Mouse (Mus musculus): ENCODE measurements around the gene Nfya. TPM values are rescaled to one million over a fixed set of nuclear protein-coding genes. Genes with fewer than 3 reads are reported as not detected.
A peak's percentile ranks its signal among the peaks of the same experiment; 100 is the strongest.

The Nfya gene
- polyA plus RNA-seq, 1 experiment from 2014 or later, result 19.2 TPM

- H3K4me3 ChIP-seq, result peak overlapping the region; percentile 90
- H3K36me3 ChIP-seq, result peaks cover 26% of the 10 kb centered on the region; the same call in 1 of the 2 replicates
- peaks cover 28% of the 10 kb centered on the region for H3K4me1 ChIP-seq (replicated peaks)
- 89% methylated on average over 4 of the region's 4 CpGs for WGBS
- no peak for DNase-seq (ENCODE audit: low spot score)
- no peaks in the 10 kb centered on the region for H3K27me3 ChIP-seq (ENCODE audit: insufficient read depth, poor library complexity, severe bottlenecking)
- H3K9me3 ChIP-seq, result no peaks in the 10 kb centered on the region
- peak overlapping the region; percentile 99 for H3K27ac ChIP-seq
Observed at GRCm38 (mm10) chr17:48407154-48407553, 2.6 kb downstream of the Nfya start.

DNA sequence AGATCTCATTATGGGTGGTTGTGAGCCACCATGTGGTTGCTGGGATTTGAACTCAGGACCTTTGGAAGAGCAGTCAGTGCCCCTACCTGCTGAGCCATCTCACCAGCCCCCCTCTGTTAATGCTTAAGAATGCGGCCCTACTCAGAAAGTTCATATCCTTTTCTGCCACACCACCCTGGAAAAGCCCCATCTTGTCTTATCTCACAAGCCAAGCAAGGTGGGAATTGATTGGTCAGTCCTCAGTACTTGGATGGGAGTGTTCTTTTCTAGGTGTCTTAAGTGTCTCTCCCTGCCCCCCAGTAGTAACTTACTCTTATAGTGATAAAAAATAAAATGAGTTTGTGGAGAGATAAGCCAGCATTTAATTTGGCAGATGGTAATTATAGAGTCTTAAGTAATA, 5.0 kb downstream of the Nfya start:
- H3K27ac ChIP-seq, result no peak overlapping the region
- DNase-seq (ENCODE audit: low spot score), result no peak
- H3K36me3 ChIP-seq, result peaks cover 30% of the 10 kb centered on the region
- no peaks in the 10 kb centered on the region for H3K9me3 ChIP-seq
- peaks cover 14% of the 10 kb centered on the region for H3K4me1 ChIP-seq (replicated peaks)
- no peak overlapping the region for H3K4me3 ChIP-seq
- no peaks in the 10 kb centered on the region for H3K27me3 ChIP-seq (ENCODE audit: insufficient read depth, poor library complexity, severe bottlenecking)
- 84% methylated on average over 1 of the region's 1 CpGs for WGBS

GRCm38 (mm10) chr17:48403848-48404247, 5.9 kb downstream of the Nfya start:
- no peak for DNase-seq (ENCODE audit: low spot score)
- Histone ChIP-seq H3K27ac (no peak overlapping the region), H3K4me3 (no peak overlapping the region), H3K9me3 (no peaks in the 10 kb centered on the region), H3K27me3 (ENCODE audit: insufficient read depth, poor library complexity, severe bottlenecking) (no peaks in the 10 kb centered on the region), H3K4me1 (replicated peaks) (peaks cover 14% of the 10 kb centered on the region), H3K36me3 (peaks cover 39% of the 10 kb centered on the region)
- 93% methylated on average over 2 of the region's 2 CpGs for WGBS

DNA sequence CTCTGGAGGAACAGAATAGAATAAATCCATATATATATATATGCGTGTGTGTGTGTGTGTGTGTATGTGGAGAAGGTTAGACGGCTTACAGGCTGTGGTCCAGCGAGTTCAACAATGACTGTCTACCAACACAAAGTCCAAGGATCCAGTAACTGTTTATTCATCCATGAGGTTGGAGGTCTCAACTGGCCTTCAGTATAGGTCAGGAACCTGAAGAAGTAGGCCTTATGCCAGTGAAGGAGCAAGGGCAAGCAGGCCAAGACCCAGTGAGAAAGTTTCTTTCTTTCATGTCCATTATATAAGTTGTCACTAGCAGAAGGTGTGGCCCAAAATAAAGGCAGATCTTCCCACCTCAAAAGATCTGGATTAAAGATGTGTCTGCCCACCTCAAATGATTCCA, 7.0 kb downstream of the Nfya start:
- no peak overlapping the region for H3K4me3 ChIP-seq
- H3K9me3 ChIP-seq, result no peaks in the 10 kb centered on the region
- peaks cover 50% of the 10 kb centered on the region for H3K36me3 ChIP-seq
- no peaks in the 10 kb centered on the region for H3K27me3 ChIP-seq (ENCODE audit: insufficient read depth, poor library complexity, severe bottlenecking)
- H3K27ac ChIP-seq, result no peak overlapping the region
- WGBS, result 95% methylated on average over 3 of the region's 3 CpGs
- DNase-seq (ENCODE audit: low spot score), result no peak
- peaks cover 8% of the 10 kb centered on the region for H3K4me1 ChIP-seq (replicated peaks)

- H3K36me3 ChIP-seq, result peaks cover 56% of the 10 kb centered on the region
Observed at GRCm38 (mm10) chr17:48401710-48402109, 8.0 kb downstream of the Nfya start.

GRCm38 (mm10) chr17:48392616-48393015, 17.1 kb downstream of the Nfya start:
- no peaks in the 10 kb centered on the region for H3K9me3 ChIP-seq
- H3K27ac ChIP-seq, result no peak overlapping the region
- no peaks in the 10 kb centered on the region for H3K27me3 ChIP-seq (ENCODE audit: insufficient read depth, poor library complexity, severe bottlenecking)
- WGBS, result 93% methylated on average over 3 of the region's 3 CpGs
- no peak for DNase-seq (ENCODE audit: low spot score)
- H3K36me3 ChIP-seq, result peaks cover 99% of the 10 kb centered on the region
- H3K4me3 ChIP-seq, result no peak overlapping the region
- H3K4me1 ChIP-seq (replicated peaks), result no peaks in the 10 kb centered on the region

More at GRCm38 (mm10) chr17:48401710-48402109, 8.0 kb downstream of the Nfya start:
- H3K4me3 ChIP-seq, result no peak overlapping the region
- no peak for DNase-seq (ENCODE audit: low spot score)
- H3K27me3 ChIP-seq (ENCODE audit: insufficient read depth, poor library complexity, severe bottlenecking), result no peaks in the 10 kb centered on the region
- 88% methylated on average over 4 of the region's 4 CpGs for WGBS
- H3K9me3 ChIP-seq, result no peaks in the 10 kb centered on the region
- H3K4me1 ChIP-seq (replicated peaks), result no peaks in the 10 kb centered on the region
- H3K27ac ChIP-seq, result no peak overlapping the region

DNA sequence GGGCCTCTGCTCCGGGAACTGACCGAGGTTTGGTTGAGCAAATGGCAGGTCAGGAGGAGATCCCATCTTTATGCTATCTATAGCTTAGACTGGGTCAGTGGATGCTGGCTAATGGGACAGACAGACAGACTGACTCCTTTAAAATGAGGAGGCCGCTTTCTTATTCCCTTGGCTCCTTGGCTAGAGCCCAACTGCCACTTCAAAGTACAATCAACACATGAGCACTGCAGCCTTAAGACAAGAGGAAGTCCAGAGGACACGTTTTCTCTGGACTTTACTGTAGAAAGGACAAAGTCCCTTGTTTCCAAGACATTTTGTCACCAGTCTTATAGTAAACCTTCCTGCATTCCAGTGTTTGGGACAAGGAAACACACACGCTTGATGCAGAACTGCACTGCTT, 18.3 kb downstream of the Nfya start:
- H3K4me3 ChIP-seq, result no peak overlapping the region
- H3K9me3 ChIP-seq, result no peaks in the 10 kb centered on the region
- H3K4me1 ChIP-seq (replicated peaks), result no peaks in the 10 kb centered on the region
- no peaks in the 10 kb centered on the region for H3K27me3 ChIP-seq (ENCODE audit: insufficient read depth, poor library complexity, severe bottlenecking)
- H3K36me3 ChIP-seq, result peaks cover 99% of the 10 kb centered on the region
- H3K27ac ChIP-seq, result no peak overlapping the region
- no peak for DNase-seq (ENCODE audit: low spot score)
- 90% methylated on average over 5 of the region's 5 CpGs for WGBS

- Histone ChIP-seq H3K36me3 (peaks cover 89% of the 10 kb centered on the region), H3K4me3 (no peak overlapping the region), H3K4me1 (replicated peaks) (no peaks in the 10 kb centered on the region), H3K9me3 (no peaks in the 10 kb centered on the region), H3K27ac (no peak overlapping the region), H3K27me3 (ENCODE audit: insufficient read depth, poor library complexity, severe bottlenecking) (no peaks in the 10 kb centered on the region)
- WGBS, result 95% methylated on average over 5 of the region's 5 CpGs
- no peak for DNase-seq (ENCODE audit: low spot score)
Observed at GRCm38 (mm10) chr17:48389442-48389841, 20.3 kb downstream of the Nfya start.

DNA sequence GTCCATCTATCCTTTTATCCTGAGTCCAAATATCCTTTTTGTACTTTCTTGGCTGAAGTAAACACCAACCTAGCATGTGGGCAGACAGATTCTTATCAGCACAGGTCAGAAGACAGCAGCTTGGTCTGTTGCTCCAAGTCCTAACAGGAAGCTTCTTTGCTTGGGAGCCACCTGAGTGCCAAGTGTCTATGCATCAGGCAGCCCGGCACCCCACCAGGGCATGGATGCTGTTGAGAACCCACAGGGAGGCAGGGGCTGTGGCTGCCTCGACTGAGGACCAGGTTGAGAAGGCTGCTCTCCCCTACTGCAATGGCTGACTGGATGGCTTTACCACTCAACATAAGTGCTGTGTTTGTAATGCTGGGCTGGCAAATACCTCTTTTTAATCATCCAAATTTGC, 21.0 kb downstream of the Nfya start:
- Histone ChIP-seq H3K4me1 (replicated peaks) (no peaks in the 10 kb centered on the region), H3K9me3 (no peaks in the 10 kb centered on the region), H3K4me3 (no peak overlapping the region), H3K27me3 (ENCODE audit: insufficient read depth, poor library complexity, severe bottlenecking) (no peaks in the 10 kb centered on the region), H3K36me3 (peaks cover 81% of the 10 kb centered on the region), H3K27ac (no peak overlapping the region)
- WGBS, result 81% methylated on average over 2 of the region's 2 CpGs
- DNase-seq (ENCODE audit: low spot score), result no peak

- Histone ChIP-seq H3K9me3 (no peaks in the 10 kb centered on the region), H3K27me3 (ENCODE audit: insufficient read depth, poor library complexity, severe bottlenecking) (no peaks in the 10 kb centered on the region), H3K36me3 (peaks cover 54% of the 10 kb centered on the region), H3K4me3 (no peak overlapping the region), H3K27ac (no peak overlapping the region), H3K4me1 (replicated peaks) (no peaks in the 10 kb centered on the region)
- DNase-seq (ENCODE audit: low spot score), result no peak
- 82% methylated on average over 2 of the region's 2 CpGs for WGBS
Observed at GRCm38 (mm10) chr17:48385786-48386461, 23.8 kb downstream of the Nfya start.

GRCm38 (mm10) chr17:48379050-48379449, 30.7 kb downstream of the Nfya start:
- Histone ChIP-seq H3K4me1 (replicated peaks) (no peaks in the 10 kb centered on the region), H3K27me3 (ENCODE audit: insufficient read depth, poor library complexity, severe bottlenecking) (no peaks in the 10 kb centered on the region), H3K4me3 (no peak overlapping the region), H3K27ac (no peak overlapping the region), H3K9me3 (no peaks in the 10 kb centered on the region), H3K36me3 (no peaks in the 10 kb centered on the region)
- DNase-seq (ENCODE audit: low spot score), result no peak

- Histone ChIP-seq H3K27ac (no peak overlapping the region), H3K36me3 (no peaks in the 10 kb centered on the region), H3K27me3 (ENCODE audit: insufficient read depth, poor library complexity, severe bottlenecking) (no peaks in the 10 kb centered on the region), H3K9me3 (no peaks in the 10 kb centered on the region), H3K4me3 (no peak overlapping the region), H3K4me1 (replicated peaks) (no peaks in the 10 kb centered on the region)
- 90% methylated on average over 1 of the region's 1 CpGs for WGBS
- DNase-seq (ENCODE audit: low spot score), result no peak
Observed at GRCm38 (mm10) chr17:48376102-48376501, 33.6 kb downstream of the Nfya start.

DNA sequence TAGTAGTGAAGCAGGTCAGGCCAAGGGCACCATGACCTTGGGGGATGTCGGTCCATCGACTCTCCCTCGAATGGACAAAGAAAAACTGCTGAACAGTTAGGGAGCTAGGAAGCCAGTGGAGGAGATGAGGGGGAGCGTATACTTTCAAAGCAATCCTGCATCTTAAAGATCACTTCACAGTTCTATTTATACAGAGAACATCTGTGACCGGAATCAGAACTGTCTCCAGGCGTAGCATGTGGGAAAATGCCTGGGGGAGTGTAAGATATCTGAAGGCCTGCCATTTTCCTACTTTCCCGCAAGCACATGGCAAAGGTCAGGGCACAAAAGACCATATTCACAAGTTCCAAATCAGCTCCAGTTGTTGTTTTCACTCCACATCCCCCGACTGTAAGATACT, 36.7 kb downstream of the Nfya start:
- 75% methylated on average over 8 of the region's 8 CpGs for WGBS
- DNase-seq (ENCODE audit: low spot score), result no peak
- no peaks in the 10 kb centered on the region for H3K27me3 ChIP-seq (ENCODE audit: insufficient read depth, poor library complexity, severe bottlenecking)
- H3K27ac ChIP-seq, result no peak overlapping the region
- no peaks in the 10 kb centered on the region for H3K36me3 ChIP-seq
- no peaks in the 10 kb centered on the region for H3K4me1 ChIP-seq (replicated peaks)
- no peaks in the 10 kb centered on the region for H3K9me3 ChIP-seq
- no peak overlapping the region for H3K4me3 ChIP-seq

- no peaks in the 10 kb centered on the region for H3K4me1 ChIP-seq (replicated peaks)
- no peaks in the 10 kb centered on the region for H3K36me3 ChIP-seq
- no peak overlapping the region for H3K27ac ChIP-seq
Observed at GRCm38 (mm10) chr17:48371621-48372020, 38.1 kb downstream of the Nfya start.

More at GRCm38 (mm10) chr17:48371621-48372020, 38.1 kb downstream of the Nfya start:
- Histone ChIP-seq H3K4me3 (no peak overlapping the region), H3K27me3 (ENCODE audit: insufficient read depth, poor library complexity, severe bottlenecking) (no peaks in the 10 kb centered on the region), H3K9me3 (no peaks in the 10 kb centered on the region)
- DNase-seq (ENCODE audit: low spot score), result no peak
